Mouse (Mus musculus) layer of hippocampus, adult 18-20 months (tissue): ENCODE results near the gene Pdgfa. TPM values are rescaled to one million over a fixed set of nuclear protein-coding genes. Genes with fewer than 3 reads are reported as not detected.

Experiments used
- DNase-seq, 2 experiments: peaks; one replicate each; pipeline ENCODE4 v3.0.0; 2022; ENCODE audit warnings: low spot score in 2 of 2
- long read RNA-seq: library from polyadenylated mRNA; stranded (forward); transcript quantifications from one replicate; pipeline ENCODE4 v2.0.0, GENCODE M21; 2021
- total RNA-seq, 2 experiments: library from RNA; stranded (reverse); gene quantifications; 2 replicates each; pipeline ENCODE4 v1.2.3; 2021

Pdgfa gene
- 10 to 100 TPM; 45.8 to 45.9 TPM for total RNA-seq
- long read RNA-seq, transcript Pdgfa-204 (7 exons, 1,287 nt) = minor isoform, 8 of 59 reads
- long read RNA-seq, transcript Pdgfa-202 (6 exons, 2,060 nt) = major isoform, 43 of 59 reads
- long read RNA-seq, partial matches to known transcripts = 2 of 59 reads
- long read RNA-seq, other reads (novel, unspliced or antisense) = 4 of 59 reads

DNA sequence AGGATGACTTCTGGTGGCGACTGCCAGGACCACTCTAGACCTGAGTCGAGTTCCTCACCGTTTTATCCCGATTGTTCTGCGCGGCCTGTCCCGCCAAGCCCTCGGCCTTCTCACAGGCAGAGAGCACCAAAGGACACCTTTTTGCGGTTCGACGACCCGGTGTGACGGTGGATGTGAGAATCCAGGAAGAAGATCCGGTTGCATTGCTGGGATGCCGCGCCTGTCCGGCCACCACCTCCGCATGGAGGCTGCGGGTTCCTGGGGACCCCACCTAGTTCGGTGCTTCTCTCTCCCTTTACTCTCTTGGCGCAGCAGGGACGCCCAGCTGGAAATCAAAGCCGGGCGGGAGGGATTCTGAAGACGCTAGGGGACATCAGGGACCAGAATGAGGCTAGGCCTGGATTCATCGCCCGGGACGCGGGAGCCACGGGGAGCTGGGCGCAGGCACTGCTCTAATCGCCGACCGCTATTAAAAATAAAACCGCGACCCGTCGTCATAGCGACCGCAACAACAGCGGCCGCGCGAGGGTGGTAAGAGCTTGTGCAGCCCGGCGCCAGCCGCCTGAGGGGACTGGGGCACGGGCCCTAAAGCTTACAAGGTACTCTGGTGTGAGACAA is at the start of gene Pdgfa:
Gene Pdgfa, minus strand, starts transcription at position 200 of the 618 bp plus-strand sequence.
- DNase-seq = peak; percentile 41 to 68

DNA sequence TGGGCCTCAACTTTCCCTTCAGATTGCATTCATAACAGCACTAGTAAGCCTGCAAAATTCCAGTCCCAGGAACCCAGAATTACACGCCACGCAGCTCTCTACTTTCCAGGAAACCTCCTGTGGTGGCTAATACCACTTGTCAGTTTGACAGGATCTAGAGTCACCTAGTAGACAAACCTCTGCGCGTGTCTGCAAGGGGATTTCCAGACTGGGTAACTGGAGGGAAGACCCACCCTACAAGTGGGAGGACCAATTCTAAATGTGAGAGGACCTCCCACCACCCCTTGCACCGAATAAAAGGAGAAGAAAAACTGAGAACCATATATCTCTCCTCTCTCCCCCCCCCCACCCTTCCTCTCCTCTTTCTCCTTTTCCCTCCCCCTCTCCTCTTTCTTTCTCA is 49.5 kb upstream of the Pdgfa start:
- DNase-seq = no peak

DNA sequence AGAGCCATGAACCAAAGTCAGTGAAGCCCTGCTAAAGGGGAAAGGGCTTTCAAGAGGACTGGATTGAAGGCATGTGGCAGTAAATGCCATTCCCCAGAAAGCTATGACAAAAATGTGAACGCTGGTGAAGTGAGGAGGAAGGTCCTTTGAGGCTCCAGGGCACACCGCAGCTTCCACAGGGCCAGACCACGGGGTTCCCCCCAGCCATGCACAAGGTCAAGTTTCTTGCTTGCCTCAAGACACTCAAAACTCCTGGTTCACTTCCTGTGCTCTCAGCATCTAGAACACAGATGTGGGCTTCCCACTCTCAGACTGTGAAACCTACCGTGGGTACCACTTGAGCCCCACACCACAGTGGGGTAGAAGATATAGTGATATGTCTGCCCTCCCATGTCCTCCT is 46.4 kb upstream of the Pdgfa start:
- no peak for DNase-seq

DNA sequence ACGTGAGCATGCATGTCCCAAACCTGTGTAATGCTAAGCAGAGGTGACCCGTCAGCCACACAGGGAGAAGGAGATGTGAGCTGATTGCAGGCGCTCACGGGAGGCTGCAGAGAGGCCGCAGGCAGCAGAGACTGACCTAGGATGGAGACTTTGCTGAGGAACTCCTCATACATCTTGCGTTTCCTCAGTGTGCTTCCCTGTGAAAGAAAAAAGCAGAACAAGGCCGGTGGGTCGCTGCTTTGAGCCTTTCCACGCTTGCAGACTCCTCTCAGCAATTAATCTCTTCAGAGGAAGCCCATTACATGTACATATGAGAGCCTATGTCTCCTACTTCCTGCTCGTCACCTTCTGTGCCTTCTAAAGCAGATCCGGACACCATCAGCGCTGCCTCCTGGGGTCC is 45.1 kb upstream of the Pdgfa start:
- DNase-seq = no peak

DNA sequence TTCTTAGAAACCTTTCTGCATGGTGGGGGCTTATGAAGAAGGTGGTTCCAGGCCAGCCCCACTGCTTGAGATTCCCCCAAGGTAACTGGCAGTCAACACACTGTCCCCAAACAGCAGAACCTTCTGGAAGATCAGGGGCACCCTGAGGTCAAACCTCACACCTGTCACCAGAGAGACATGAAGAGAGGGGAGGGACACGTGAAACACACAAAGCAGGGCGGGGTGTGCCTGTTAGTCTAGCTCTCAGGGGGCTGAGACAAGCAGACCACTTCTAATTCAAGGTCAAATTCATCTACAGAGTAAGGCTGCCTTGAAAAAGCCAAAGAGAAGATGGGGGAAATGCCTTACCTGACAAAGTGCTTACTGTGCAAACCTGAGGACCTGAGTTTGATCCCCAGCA is 38.0 kb upstream of the Pdgfa start:
- DNase-seq = no peak

DNA sequence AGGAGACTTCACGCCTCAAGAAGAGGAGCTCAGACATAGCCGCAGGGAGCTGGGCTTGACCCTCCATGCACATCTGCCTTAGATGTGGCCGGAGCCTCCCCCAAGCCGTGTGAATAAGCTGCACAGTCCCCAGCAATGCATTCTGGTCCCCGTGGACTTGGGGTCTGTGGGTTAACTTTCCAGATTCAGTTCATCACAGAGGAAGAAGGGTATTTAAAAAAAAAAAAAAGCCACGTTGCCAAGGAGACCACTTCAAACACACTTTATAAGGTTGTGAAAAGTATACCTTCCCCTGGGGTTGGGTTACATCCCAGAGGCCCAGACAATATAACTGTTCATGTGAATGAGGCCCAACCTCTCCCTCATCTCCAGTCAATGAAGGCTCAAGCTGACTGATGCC is 37.6 kb upstream of the Pdgfa start:
- DNase-seq = no peak

DNA sequence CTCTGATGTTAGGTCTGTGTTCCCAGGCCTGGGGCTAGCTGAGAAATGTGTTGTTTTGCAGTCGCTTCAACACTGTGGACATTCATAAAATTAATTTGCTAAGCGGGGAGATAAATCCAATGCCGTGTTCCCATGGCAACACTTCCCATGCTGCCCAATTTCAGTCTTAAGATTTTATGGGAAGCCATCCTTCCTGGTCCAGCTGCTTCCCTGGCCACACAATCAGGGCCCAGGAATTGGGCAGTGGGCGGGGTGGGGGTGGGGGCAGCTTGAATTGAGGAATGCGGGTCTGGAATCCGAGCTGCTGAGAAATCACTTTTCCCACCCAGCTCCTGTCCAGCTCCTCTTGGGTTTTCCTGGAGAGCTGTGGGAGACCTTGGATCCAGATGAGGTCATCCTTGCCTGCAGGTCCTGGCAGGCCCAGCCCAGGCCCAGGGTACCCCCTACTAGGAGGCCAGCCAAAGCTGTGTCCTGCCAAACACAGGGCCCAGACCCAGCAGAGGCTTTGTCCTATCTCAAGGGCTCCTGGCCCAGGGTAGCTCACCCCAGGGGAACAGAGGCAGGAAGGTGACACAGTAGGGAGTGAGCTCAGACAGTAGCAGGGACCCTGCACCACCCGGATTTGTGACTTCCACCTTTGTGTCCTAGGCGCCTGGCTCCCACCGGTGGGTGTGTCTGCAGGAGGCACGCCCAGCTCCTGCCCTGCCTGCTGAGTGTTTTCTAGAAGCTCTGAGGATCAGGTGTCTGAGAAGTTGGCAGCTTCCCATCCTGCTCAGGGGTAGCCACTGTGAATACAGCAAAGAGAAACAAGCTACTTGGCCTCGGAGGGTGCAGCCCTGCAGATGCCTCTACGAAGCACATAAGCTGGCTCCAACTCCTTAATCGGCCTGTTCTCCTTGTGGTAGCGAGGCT is 36.5 kb upstream of the Pdgfa start:
- DNase-seq = no peak

DNA sequence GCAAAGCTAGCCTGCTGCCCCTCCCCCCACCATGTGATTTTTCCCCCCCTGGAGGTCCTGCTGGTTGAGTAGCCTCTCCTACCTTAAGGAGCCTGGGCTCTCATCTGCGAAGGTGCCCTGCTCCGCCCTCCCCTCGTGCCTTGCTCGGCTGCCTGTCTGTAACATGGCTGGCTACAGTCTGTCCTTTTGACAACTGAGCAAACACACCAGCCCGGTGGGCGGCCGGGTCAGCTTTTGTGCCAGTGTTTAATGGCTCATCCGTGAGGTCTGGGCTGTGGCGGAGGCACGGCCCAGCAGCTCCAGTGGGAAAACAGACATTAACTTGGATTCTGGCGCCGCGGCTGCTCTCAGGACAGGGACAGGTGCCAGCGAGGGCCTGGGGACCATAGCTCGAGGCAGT is 30.4 kb upstream of the Pdgfa start:
- DNase-seq = no peak

DNA sequence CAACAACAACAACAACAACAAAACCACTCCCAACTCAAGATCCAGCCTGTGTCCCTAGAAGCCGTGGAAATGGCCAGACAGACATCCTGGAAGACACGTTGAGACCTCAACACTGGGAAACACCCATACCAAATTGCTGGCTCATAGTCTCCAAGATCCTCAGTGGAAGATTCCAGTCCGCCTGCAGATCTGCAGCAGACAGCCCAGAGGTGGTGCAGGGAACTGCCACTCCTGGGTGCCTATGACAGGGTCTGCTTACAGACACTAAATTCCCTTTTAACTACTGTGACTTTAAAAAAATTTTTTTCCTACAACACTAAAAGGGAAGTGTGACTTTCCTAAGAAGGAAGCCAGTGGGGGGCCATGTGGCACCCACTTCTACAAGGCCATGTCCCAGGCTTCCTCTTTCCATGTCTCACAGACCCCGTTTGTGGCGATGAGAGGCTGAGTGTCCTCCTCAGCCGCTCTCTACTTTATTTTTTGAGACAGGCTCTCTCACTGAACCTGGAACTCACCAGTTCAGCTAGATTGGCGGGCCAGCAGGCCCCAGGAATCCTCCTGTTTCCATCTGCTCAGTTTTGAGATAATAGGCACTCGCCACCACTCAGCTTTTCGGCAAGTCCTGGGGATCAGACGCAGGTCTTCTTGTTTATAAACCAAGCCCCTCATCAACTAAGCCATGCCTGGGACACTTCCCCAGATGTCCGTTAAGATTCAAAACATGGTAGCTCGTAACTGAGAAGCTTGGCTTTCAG is 27.4 kb upstream of the Pdgfa start:
- DNase-seq = no peak

DNA sequence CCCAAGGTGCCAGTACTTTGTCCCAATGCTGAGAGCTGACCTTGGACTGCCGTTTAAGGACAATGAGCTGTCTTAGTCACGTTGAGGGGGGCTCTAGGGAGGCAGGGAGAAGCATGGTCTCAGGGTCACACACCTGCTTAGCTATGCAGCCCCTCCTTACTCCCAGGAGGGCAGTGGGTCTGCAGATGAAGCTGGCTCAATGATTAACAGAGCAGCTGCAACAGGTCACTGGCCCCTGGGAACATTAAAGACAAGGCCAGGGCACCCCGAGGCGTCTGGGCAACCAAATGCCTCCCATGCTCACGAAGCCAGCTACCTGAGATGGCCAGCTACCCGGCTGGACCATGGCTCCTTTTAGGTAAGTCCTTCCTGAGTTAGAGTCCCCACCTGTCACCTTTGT is 23.4 kb upstream of the Pdgfa start:
- DNase-seq = no peak

DNA sequence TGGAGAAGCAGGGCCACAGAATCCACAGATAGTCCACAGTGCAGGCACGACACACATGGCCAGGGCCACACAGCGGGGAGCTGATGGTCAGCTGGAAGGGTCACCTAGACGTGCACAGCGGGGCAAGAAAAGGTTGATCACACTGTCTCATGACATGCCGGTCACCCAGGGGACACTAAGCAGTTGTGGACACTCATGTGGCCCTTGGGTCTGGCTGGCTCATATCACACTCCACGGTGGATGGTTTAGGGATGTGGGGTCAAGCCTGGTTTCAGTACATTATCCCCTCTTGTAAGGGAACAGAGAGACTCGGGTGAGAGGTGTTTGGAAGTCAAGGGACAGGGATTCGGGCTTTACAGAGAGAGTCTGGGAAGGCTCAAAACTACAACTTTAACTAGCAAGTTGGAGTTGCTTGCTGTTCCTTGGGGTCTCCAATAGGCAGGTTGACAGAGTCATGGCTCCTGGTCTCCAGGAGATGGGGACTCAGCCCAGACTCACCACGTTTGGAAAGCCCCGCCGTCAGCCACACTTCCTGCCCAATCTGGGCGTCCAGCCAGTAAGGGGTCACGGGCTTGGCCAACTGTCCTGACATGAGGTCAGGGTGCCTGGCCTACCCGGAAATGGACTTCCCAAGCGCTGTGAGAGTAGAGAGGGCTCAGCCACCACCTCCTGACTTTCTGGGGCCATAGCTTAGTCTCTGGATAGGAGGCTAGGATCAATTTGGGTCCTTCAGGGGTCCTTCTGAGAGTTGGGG is 20.4 kb upstream of the Pdgfa start:
- DNase-seq = no peak

DNA sequence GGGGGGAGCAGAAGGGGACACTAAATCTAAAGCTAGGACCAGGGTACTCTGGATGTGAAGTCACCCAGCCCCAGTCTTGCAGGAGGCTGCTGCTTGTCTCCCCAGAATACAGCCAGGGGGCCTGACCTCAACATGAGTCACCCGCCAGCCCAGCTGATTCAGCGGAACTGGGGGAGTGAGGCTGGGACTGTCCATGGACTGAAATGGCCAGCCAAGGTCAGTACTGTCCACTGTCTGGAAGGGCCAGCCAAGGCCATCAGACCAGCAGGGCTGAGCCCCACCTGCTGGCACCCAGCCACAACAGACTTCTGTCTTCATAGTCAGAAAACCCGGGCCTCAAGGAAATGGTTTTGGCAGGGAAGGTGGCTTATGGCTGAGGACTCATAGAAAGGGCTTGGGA is 17.9 kb upstream of the Pdgfa start:
- DNase-seq = no peak

DNA sequence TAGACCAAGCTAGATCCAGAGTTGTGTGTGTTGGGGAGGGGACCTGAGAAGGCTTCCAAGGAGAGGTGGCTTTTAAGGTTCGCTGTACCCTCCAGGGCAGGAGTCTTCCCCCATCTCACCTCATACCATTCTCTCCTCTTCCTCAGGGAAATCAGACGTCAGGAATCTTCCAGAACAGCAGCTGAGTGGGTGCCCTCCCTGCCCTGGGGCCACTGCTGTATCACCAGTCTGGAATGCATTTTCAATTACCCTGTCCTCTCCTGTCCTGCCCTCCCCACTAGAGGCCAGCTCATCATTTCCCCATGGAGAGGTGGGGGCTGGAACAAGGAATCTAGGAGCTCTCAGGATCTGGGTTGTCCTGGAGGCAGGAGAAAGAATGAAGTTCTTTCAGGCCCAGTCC is 13.5 kb upstream of the Pdgfa start:
- DNase-seq = no peak

DNA sequence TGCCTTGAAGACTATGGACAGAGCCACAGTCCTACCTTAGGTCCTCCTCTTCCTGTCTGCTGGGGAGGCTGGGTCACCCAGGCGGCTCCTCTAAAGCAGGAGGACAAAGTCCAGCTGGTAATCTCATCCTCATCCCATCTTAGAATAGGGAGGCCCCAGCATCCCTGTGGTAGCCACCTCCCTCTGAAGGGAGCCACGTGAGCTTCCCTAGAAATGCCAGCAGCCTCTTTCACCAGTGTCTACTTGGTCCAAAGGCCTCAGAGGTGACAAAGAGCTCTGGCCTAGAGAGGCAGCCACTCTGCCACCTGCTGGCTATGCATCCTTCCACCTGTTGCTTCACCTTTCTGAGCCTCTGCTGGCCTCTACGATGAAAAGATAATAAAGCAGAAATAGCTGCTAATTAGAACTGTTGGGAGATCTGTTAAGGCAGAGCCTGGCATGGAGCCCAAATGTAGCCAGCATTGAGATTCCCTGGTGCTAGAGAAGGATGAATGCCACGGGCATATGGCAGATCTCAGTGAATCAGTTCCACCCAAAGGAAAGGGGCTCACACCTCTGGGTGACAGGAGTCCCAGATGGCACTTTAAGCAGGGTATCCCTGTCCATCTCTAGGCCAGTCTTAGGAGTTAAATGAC is 10.1 kb upstream of the Pdgfa start:
- no peak for DNase-seq

DNA sequence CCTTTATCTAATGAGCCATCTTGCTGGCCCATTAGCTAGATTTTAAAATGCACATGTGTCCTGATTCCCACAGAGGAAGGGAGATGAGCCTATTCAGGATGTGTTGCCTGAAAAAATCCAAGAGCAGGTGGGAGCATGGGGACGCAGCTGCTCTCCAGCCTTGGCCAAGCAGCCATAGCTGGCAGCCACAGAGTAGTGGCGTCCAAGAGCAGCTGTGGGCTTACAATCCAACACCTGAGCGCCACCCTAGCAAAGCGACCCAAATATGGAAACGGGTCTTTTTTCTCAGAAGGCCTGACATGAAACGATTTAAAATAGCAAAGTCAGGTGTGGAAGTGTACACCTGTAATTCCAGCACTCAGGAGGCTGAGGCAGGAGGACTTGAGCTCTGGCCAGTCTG is 7.4 kb upstream of the Pdgfa start:
- no peak for DNase-seq

DNA sequence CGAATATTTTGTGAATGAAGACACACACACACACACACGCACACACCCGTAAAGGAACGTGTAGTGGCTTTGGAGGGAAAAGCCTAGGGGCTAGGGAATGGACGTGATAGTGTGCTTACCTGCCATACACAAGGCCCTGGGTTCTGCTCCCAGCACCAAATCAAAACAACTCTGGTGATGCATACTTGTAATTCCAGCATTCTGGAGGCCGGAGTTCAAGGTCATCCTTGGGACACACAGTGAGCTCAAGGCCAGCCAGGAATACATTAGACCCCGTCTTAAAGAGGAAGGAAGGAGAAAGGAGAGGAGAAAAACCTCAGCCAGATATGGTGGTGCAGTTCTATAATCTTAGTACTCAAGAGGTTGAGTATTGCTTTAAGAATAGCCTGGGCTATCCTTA is 2.5 kb upstream of the Pdgfa start:
- no peak for DNase-seq

DNA sequence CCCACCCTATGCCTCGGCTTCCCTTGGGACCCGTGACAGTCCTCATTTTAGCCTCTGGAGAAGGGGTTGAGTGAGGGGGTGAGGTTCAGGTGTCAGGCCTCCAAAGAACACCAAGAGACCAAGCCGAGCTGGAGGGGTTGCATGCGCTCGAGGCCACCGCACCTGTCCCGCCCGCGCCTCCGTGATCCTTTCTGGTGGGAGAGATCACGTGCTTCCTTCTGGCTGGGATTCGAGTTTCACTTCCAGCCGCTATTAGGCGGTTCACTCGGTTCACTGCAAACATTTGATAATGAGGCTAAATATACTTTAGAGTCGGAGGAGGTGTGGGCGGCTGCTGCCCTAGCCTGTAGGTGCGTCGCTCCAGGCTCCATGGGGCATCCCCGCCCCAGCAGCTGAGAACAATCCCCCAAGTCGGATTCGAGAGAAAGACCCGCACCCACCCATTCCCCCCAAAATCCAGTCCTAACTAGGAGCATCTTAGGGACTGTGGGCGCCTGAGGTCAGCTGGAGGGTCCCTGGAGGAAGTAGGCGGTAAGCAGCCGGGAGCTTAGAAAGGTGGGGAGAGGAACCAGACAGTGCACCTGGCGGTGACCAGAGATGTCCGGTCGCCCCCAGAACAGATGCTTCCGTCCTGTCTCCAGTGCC is 888 bp upstream of the Pdgfa start:
- peak in 1 of 2 experiments; percentile 48 for DNase-seq

DNA sequence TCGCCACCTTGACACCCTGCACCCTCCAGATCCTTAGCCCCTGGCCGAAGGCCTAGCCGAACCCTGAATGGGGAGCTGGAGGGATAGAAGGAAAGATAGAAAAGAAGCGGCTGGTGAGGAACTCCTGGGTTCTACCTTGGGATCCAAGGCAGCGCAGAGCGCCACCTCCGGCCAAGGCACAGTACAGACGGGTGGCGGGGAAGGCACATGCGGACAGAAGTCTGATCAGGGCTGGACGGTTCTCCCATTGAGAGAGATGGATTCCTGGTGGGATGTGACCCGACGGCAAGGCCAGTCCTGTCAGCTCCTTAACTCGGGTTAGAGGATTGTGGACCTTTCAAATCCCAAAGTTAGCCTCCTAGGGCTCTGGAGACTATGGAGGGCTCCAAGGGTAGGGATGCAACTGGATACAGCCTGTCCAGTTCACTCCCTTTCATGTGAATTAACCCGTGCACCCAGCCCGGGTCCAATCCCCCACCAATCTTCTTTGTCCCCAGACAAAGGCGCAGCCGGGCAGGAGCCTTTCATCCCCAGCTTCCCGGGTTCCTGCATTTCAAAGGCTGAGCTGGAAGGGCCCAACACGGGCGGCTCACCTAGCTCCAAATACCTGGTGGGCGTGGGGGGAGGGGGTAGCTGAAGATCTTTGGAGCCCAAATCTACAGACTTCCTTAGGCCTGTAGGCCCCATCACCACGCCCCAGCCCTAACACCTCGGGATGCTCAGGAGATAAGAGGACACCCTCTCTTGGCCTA is 672 bp downstream of the Pdgfa start:
- DNase-seq = peak in 1 of 2 experiments; percentile 61

DNA sequence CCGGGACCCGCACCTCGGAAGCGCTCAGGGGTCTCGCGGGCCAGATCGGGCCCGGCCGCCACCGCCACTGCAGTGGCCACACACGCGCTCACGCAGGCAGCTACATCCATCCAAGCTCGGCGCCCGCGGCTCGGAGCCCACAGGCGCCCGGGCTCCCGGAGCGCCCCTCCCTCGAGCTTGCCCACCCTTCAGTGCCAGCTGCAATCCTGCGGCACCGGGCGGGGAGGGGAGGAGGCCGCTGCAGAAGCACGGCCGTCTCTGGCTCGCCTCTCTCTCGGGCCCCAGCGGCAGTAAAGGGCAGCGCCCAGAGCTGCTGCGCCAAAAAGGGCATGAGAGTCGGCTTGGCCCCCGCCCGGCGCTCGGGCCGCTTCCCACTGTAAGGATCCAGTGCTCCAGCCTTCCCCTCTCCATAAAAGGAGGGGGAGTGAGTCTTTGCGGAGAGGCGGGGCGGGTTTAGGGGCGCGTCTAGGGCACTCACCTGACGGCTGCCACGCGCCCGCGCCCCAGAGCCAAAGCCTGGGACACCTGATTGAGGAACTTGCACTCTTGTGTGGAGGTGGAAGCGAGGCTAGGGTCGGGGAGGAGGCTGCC is 1.4 kb downstream of the Pdgfa start:
- peak; percentile 62 to 71 for DNase-seq
